Mouse (Mus musculus) brain, adult 2 months (tissue): ENCODE data around the gene Dctn1.

Experiments
- DNase-seq: peaks from one replicate; pipeline ENCODE4 v3.0.0; 2011; ENCODE audit warnings: low read depth, low spot score

Dctn1 gene

DNA sequence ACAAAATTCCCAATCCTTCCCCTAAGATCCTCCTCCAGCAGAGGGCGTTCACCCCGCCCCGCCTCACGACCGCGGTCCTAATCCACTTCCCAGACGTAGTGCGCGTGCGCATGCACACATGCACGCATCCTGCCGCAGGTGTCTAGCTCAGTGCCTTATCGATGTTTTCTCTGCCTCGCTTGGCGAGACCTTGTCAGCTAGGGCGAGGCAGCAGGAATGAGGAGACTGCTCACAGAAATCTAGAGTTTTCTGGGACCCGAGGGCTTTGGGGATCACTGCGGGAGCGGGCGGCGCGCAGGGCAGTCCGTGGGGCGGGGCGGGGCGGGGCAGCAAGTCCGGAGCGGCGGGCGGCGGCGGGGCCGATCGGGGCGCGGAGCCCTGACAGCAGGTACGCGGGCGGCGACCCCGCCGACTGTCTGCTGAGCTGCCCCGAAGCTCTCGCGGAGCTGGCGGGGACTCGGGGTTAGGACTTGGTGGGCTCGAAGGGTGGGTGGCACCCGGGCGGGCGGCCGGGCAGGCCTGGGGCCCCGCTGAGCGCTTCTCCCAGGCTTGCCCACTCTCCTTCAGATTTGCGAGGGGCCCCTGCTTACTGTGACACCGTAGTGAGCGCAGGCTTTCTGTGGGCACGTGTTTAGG is at the start of gene Dctn1:
Gene Dctn1 (plus strand): TSS at position 314 of the 636 bp plus-strand sequence.
- DNase-seq: peak; percentile 98

DNA sequence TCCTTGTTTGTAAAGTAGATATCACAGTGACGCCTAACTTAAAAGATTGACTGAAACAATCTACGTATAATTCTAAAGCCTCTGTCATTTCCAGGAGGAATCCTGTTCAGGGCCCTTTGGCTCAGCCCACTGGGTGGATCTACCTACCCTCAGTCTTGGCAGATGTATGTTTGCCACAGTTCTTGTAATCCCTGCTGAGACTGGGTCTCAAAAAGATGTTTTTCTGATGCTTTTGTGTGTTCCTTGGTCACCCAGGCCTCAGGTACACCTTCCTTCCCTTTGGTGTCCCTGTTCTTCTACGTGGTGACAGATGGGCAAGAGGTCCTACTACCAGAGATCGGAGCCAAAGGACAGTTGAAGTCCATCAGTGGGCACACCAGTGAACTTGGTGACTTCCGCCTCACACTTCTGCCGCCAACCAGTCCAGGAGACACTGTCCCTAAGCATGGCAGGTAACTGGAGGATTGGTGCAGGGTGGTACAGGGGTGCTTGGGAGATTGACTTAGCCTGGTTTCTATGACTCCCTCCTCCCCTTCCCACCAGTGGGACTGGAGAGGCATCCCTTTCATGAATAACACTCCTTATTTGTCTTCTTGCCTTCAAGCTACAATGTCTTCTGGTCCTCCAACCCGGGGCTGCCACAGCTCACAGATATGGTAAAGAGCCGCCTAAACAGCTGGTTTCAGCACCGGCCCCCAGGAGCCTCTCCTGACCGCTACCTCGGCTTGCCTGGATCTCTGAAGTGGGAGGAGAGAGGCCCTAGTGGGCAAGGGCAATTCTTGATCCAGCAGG is 49.2 kb upstream of the Dctn1 start:
- DNase-seq: no peak

DNA sequence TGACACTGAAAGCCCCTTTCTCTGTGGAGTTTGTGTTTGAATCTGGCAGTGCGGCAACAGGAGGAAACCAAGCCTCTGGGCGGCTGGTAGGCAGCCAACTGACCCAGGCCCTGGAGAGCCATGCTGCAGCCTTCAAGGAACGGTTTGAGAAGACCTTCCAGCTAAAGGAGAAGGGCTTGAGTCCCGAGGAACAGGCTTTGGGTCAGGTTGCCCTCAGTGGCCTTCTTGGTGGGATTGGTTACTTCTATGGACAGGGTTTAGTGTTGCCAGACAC is 48.6 kb upstream of the Dctn1 start:
- DNase-seq: no peak

DNA sequence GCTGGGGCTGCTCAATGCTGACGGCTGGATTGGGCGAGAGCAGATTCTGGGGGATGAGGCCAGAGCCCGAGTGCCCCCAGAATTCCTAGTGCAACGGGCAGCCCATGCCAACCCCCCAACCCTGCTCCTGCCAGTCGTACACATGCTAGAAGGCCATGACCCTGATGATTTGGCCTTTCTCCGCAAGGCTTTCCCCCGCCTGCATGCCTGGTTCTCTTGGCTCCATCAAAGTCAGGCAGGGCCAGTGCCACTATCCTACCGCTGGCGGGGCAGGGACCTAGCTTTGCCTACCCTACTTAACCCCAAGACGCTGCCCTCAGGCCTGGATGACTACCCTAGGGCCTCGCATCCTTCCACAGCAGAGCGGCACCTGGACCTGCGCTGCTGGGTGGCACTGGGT is 48.1 kb upstream of the Dctn1 start:
- DNase-seq: no peak

DNA sequence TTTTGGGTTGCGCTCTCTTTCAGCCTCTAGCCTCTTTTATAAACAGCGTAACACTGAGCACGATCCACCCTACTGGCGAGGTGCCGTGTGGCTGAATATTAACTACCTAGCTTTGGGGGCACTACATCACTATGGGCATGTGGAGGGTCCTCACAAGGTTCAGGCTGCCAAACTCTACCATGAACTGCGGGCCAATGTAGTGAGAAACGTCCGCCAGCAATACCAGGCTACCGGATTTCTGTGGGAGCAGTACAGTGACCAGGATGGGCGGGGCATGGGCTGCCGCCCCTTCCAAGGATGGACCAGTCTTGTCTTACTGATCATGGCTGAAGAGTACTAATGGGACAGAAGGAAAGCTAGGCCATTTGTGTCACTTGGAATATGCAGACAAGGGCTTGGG is 47.4 kb upstream of the Dctn1 start:
- DNase-seq: no peak

DNA sequence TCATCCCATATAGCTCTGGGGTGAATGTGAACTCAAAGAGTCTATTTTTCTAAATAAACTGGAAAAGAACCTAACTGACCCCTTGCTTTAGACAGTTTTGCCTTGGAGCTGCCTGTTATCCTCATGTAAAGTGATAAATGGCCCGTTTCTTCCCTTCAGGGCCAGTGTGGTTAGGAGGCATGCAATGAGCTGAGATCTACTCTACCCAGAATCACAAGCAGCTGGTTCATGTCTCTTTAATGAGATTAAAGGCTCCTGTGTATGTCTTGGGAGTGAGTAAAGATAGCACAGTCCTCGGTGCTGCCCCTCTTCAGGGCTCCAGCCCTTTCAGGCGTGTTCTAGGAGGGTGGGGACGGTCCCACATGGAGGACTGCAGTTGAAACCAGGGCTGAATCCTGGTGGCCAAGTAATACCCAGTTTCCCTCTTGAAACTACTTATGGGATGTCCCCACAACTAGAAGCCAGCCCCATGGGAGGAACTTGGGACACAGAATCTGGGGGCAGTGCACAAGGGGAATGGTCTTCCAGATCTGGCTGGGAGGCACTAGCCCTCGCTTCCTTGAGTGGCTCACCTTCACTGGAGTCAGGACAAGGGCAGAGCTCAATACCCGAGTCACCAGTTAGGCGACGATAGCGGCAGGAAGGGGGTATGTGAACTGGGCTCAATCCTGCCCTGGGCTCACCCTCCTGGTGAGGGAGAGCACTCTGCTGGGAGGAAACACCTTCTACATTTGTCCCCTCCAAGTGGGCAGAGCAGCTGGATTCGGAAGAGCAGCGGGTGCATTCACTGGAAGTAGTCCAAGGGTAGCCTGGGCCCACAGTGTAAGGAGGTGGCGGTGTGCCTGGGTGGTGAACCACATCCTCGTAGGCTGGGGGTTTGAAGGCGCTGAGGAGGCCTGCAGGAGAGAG is 46.6 kb upstream of the Dctn1 start:
- no peak for DNase-seq

DNA sequence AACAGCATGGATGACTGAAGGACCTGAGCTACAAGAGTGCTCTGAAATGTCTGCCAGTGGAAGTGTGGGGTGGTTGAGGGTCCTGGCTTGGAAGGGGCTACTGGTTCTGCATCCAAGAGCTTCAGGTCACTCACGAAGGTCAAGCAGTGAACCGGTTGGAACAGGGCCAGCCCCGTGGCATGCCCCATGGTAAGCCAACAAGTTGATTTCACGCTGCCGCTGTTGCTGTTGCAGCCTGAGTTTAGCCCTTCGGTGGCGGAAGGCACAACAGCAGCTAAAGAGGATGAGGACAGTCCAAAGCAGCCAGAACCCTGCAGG is 46.0 kb upstream of the Dctn1 start:
- no peak for DNase-seq

DNA sequence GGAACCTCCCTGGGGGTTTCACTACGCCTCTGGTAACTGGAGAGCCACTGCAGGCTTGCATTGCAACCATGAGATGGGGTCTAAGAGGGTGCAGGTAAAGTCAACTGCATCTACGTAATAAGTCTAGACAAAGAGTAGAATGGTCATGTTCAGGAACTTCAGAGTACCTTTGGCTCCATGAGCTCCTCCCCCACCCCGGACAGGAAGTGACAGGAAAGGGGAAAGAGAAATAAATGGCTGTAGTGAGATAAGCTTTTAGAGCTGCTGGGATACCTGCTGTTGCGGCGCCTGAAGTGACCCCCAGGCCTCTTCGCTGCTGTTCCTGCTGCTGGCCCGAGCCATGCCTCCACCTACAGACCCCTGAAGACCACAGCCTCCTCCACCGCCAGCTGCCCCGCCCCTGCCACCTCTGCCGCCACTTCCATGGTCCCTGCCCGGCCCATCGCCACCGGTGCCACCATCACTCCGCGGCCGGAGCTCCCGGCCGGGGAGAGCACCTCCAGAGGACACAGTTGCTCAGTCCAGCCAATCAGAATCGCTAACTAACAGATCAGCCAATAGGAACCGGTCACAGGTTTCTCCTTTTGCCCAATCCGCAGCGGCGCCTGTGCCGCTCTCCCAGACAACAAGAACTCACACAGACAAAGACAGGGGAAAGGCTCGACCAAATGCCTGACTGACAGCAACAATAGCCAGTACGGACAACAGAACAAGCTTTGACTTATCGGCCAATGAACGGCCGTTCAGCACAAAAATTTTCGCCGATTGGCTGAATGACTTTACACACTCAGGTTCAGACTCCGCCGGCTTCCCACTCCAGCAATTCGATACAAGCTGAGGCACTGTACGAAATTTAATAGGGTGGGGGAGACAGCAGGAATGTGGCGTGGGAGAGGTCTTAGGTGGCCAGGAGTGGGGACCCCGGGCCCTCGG is 44.5 kb upstream of the Dctn1 start, which contains the start of gene Wbp1:
Gene Wbp1 (minus strand): TSS at position 630 of the 933 bp plus-strand sequence.
- DNase-seq: peak; percentile 100

DNA sequence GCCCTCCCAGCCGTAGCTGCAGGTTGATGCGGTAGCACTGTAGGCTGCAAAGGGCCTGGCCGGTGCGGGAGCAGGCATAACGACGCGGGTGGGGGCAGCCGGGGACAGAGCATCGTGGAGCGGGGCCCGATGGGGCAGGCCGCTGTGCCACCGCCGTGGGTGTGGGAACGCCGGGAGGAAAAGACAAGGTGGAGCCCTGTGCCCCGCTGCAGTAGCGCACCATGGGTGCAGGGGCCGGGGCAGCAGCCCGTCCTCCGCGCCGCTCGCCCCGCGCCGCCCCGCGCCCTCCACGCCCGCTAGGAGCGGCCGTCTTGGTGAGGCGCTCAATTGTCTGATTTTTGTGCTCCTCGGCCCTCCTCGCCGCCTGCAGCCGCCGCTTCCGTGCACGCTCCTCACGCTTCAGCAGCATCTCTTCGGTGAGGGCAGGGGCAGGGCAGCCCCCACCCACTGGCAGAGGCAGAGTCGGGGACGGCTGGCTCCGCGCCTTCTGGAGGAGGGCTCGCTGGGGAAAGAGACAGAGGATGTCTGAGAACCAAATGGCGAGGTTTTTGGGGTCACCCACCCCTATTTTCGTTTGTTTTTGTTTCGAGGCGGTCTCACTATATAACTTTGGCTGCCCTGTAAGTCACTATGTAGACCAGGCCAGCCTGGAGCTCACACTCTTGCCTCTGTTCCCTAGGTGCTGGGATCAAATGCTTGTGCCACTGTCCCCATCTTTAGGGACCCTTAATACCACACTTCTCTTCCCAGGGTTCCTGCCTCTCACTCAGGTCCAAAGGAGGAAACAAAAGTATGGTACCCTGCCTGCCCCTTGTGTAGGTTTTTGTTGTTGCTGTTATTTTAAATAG is 43.6 kb upstream of the Dctn1 start:
- no peak for DNase-seq

DNA sequence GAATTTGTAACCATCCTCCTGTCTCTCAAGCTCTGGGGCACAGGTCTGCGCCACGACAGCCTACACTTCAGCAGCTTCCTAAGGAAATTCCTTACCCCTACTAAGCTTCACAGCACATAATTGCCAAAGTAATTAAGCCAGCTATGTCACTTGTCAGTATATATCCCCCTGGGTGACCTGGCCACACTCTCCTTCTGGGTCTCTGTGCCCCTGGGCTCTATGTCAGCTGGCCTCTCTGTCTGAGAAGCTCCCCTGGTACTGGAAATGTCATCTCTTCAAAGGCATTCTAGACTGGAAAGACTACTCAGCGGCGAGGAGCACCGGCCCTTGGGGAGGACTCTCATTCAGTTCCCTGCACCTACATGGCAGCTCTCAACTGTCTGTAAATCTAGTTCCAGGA is 42.8 kb upstream of the Dctn1 start:
- no peak for DNase-seq

DNA sequence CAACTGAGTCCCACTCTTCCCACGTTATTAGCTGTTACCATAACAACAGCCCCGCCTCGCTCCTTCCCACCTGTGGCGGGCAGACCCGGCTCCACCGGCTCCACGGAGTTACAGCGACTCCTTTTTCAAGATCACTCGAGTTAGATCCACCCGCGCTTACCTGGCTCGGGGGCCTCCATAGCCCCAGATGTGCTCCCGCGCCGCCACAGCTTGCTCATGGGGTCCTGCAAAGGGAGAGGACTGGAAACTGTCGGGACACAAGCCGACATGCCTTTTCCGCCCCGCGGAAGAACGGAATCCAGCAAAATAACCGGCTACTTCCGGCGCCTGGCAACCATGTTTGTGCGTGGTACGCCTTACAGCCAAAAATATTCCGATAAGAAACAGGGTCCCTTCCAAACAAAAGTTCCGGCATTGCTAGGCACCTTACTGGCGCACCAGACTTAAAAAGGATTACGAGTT is 40.8 kb upstream of the Dctn1 start:
- DNase-seq: peak; percentile 99

DNA sequence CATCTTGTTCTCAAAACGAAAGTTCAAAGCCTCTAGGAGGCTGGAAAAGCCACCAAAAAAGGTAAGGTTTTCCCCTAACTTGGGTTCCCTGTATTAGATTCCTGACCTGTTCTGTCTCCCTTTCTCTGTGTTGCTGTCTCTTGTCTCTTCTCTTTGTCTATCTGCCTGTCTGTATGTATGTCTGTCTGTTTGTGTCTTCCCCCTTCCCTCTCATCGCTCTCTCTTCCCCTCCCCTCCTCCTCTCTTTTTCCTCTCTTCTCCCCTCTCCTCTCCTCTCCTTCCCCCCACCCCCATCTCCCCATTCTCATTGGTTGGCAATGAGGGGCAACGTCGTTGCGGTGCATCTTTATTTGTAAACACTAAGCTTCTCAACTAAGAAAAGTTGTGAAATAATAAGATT is 40.4 kb upstream of the Dctn1 start, which contains the start of gene Ino80b:
Gene Ino80b (minus strand): TSS at position 101 of the 400 bp plus-strand sequence.
- DNase-seq: no peak

DNA sequence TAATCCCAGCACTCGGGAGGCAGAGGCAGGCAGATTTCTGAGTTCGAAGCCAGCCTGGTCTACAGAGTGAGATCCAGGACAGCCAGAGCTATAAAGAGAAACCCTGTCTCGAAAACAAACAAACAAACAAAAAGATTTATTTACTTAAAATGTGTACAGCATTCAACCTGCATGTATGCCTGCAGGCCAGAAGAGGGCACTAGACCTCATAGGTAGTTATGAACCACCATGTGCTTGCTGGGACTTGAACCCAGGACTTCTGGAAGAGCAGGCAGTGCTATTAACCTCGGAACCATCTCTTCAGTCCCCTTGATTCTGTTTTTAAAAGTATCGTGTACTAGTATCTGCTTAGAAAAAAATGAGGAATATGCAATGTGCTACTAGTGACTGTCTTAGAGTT is 38.3 kb upstream of the Dctn1 start:
- DNase-seq: no peak

DNA sequence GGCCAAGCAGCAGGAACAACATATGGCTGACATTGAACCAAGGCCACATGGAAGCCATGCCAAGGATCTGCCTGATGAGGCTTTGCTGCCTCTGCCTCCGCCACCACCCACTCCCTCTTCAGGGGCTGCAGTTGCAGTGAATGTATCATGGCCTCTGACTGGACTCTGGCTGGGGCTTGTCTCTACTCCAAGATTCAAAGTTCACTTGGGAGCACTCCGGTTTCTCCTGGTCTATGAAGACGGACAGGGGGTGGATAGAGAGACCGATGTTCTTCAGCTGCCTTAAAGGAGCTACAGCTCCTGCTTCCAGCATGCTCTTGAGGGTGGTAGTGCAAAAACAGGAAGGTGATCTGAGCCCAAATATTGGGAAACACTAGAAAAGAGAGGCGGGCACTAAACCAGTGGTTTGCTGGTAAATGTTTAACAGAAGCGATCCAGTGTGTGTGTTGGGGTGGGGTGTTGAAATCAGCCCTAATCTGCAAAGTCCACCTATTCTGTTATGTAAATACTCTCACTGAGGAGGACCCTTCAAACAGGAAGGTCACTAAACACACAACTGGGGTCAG is 34.2 kb upstream of the Dctn1 start:
- DNase-seq: no peak

DNA sequence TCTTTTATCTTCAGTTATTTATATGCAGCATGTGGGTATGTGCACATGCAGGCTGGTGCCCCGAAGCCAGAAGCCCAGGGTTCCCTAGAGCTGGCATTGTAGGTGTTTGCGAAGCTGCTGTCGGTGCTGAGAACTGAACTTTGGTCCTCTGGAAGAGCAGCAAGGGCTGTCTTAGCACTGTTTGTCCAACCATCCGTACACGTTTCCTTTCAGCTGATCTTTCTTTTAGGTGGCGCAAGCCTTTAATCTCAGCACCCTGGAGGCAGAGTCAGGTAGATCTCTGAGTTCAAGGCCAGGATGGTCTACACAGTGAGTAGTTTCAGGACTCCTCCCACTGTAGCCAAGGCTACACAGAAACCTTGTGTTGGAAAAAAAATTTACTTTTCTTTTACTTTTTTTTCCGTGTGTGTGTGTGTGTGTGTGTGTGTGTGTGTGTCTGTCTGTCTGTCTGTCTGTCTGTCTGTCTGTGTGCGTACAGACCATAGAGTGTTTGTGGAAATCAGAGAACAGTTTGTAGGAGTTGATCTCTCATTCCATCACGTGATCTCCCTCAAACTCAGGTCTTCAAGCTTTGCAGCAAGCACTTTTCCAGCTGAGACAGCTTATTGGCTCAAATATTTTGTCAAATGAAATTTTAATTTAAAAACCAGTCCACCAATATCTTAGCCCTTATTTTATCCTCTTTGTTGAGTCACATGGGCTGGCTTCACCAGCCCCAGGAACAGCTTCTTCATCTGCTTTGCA is 33.4 kb upstream of the Dctn1 start:
- DNase-seq: no peak

DNA sequence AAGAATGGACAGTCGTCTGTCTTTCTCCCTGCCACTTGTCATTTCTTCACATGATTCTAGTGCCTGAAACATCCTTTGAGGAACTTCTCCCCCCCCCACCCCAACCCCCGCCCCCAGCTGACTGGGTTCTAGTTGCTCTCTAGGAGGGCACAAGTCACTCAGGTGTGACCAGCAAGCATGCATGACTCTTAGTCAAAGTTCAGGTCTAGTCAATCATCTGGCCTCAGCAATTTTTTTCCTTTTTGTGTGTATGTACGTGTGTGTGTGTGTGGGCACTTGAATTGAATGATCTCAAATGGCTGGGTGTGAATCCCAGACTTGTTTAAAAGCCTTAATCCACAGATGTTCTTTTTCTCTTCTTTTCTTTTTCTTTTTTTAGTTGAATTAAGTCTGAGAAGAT is 31.5 kb upstream of the Dctn1 start:
- DNase-seq: no peak

DNA sequence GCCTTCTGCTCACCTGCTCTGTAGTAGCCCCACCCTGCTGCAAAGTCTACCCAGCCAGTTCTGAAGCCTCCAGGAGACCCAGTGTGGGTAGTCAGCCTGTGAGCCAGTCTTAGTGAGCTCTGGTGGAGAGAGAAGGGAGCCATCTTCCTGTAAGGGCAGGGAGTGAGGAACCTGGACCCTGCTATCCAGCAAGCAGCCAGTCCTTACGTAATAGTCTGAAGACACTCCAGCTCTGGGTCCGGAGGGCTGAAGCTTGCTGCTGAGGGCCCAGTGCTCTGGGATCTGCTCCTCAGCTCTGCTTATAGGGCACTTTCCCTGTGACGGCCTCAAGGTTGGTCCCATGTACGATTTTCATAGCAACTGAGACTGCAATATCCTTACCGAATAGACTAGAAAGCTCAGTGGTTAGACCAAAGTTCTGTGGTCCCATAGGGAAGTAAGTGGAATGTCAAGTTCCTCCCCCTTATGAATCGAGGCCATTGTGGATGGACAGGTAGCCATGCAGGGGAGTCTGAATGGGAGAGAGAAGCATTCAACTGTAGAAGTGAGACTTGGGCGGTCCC is 30.7 kb upstream of the Dctn1 start, which contains the start of gene Rtkn:
Gene Rtkn (plus strand): TSS at position 513 of the 563 bp plus-strand sequence.
- no peak for DNase-seq

DNA sequence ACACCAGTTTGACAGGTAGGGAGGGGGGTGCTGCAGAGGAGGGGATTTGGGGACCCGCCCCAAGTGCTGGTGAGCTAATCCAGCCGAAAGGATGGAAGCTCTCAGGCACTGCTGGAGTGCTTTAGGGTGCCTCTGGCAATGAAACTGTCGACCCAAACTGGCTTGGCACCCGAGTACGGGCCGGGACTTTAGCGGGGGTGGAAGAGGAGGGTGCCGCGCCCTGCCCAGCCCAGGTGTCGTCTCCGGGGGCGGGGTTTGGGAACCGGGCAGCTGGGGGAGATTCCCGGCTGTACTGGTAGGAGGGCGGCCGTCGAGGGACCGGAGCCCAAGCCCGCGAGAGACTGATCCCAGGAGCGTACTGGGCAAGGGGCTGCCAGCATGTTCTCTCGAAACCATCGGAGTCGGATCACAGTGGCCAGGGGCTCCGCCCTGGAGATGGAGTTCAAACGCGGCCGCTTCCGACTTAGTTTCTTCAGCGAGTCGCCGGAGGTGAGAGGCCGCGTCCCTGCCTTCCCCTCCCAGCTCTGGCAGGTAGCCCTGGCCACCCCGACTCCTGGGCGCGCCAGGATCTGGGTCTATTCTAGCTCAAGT is 30.1 kb upstream of the Dctn1 start:
- no peak for DNase-seq
